Mouse (Mus musculus) layer of hippocampus, postnatal 10 days (tissue): ENCODE measurements around the gene Gpr84. TPM values are rescaled to one million over a fixed set of nuclear protein-coding genes. Genes with fewer than 3 reads are reported as not detected.
A peak's percentile ranks its signal among the peaks of the same experiment; 100 is the strongest.

Experiments
- DNase-seq, 2 experiments: peaks; one replicate each; pipeline ENCODE4 v3.0.0; 2021; ENCODE audit warnings: low spot score in 2 of 2
- long read RNA-seq: library from polyadenylated mRNA; stranded (forward); transcript quantifications from one replicate; pipeline ENCODE4 v2.0.0, GENCODE M21; 2023
- total RNA-seq, 2 experiments: library from RNA; stranded (reverse); gene quantifications; 2 replicates each; pipeline ENCODE4 v1.2.3; 2021

Gpr84 gene
- total RNA-seq, result 1 to 10 TPM in 1 of 2 experiments, under 1 TPM in 1; 0.89 to 1.0 TPM
- long read RNA-seq, partial matches to known transcripts, result 0 of 1 reads
- long read RNA-seq, other reads (novel, unspliced or antisense), result 1 of 1 reads

DNA sequence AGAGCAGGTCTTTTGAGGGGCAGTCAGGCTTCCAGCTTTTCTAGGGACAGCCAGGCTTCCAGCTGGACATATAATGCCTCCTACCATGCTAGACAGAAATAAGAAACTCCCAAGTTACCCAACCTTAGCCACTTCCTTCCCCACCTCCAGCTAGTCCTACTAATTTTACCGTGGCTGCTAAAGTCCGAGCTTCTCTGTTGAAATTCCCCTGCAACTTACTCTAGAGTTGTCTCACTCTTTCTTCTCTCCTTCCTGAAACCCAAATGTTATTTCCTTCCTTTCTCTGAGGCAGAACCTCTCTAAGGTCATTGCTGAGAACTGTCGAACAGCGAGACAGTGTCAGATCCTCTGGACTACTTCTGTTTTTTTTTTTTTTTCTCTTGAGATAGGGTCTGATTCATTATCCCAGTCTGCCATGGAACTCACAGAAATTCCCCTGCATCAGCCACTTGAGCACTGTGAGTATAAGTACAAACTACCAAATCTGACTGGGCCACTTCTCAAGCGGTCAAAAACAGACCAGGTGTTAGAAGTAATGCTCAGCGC, at the start of gene Gpr84:
TSS of gene Gpr84 (minus strand) at position 248 of the 546 bp plus-strand sequence.
- no peak for DNase-seq

DNA sequence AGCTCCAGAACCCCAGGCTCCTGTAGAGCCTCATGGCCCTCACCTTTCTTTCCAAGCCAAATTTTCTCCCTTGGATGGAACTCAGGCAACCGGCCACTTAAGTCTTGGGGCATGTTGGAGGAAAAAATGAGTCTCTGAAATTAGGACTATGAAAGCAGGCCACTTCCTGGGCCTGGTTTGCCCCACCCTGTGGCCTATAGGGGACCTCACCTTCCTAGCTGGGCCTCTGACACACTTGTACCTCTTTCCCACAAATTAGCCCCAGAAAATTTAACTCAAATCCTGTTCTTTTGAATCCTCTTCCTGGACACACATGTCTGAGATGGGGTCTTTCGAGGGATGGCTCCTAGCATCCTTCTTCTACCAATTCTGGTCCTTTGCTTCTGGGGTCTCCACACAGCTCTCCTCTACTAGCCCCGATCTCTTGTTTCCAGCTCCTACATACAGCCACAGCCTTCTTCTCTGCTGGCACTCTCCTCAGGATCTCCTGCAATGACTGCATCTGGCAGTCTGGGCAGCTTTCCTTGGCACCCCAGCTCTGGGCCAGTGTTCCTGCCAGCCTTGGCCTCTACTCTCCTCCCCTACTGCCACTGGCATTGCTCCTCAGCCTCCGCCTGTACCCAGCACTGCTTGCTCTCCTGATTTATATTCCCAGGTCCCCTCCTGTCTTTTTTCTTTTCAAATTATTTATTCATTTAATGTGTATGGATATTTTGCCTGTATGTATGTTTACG, 49.6 kb upstream of the Gpr84 start:
- peak; percentile 66 to 72 for DNase-seq

DNA sequence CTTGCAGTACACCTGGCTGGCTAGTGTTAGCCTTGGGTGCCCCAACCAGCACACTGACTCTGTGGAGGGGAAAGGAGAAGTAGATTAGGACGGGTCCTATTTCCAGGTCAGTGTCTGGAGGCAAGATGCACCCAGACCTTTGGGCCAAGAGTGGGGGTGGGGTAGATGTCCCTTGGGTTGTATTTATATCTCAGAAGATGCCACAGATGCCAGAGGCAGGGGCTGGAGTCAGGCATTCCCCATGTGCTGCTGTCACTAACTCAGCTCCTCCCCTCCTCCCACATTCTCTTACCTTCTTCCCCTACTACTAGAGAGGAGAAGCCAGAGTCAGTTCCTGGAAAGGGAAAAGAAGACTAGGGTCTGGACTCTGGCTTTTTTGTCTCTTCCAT, 48.7 kb upstream of the Gpr84 start:
- no peak for DNase-seq

DNA sequence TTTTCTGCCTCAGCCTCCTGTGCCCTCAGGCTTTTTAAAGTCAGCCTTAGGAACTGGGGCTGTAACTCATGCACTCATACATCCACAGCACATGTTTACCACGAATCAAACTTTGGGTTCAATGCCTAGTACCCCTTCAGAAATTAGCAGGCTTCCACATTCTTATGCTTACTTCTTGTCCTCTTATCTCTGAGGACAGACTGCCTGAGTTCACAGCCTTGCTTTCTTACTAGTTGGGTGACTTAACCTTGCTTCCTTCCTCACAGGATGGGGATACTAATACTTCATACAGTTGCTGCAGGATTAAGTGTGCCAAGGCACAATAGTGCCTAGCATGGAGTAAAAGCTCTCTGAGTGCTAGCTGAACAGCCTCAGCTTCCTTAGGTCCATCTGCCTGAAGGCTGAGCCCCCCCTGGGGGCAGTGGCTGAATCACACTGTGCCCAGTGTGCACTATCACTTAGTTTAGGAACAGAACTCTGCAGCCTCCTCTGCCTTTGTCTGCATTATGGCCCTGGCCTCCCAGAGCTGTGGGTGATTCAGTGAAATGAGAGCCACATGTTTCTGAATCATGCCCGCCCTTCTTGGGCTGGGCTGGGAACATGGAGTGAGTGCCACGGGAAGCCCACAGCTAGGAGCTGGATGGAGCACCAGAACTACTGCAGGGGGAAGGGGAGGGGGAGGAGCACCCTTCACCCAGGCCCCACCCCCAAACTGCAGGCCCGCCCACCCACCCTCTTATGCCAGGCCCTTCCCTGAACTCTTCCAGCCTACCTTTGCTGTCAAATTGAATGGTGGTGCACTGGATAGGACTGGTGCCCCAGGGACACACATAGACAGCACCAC, 48.1 kb upstream of the Gpr84 start:
- no peak for DNase-seq

DNA sequence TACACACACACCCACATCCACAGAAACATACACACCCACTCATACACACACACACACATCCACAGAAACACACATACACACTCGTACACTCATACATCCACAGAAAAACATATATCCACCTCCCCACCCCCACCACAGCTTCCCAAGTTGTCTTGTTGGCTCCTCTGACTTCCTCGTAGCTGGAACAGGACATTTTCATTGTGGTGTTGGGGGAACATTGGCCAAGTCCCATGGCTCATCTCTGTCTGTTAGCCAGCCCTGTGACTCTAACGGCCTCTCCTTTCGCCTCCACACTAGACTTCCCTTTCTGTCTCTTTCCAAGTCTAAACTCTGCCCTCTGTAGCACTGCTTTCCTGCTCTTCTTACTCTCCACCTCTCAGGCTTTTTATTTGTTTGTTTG, 47.4 kb upstream of the Gpr84 start:
- no peak for DNase-seq

DNA sequence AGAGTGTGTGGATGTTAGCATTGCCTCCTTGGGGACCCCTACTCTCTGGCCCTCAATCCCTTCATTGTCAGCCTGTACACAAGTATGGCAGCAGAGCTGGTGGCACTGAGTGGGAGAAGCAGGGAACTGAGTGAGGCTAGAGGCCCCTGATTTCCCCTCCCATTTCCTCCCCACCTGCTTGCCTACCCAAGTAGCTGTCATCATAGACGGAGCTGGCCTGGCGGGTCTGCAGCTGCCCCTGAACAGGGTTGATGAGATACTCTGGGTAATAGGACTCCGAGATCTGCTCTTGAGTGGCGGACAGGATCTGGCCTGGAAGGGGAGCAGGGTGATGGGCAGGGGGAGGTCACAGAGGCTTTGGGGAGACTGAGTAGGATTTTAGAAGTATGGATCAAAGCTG, 45.7 kb upstream of the Gpr84 start:
- no peak for DNase-seq

DNA sequence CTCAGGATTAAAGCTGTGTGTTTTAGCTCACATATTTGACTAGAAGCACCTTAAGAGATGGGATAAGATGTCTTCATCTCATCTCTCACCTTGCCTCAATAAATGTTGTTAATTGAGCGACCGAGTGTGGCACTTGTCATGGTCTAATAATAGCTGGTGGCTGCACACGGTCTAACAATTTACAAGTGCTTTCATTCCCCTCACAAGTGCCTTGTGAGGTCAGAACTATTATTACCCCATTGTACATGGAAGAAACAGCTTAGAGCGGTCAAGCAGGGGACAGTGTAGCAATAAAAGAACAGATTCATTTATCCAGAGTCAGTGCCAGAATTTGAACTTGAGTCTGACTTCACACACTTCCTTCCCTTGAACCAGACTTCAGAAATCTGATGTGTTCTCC, 45.0 kb upstream of the Gpr84 start:
- DNase-seq, result no peak

DNA sequence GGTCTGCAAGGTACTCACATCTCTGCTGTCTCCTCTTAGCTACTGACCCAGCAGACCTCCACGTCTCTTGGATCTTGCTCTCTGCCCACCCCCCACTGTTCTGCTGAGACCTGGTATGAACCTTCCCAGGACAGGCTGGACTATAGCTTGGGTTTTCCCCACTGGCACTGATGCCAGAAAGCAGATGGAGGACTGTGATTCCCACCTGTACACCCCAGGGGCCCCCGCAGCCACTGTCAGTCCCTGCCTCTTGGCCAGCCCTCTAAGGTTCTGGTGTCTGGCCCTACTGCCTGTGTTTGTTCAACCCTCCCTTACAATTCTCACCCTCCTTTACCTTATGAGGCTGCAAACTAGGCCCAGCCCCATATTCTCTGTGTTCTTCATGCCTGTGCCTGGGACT, 44.3 kb upstream of the Gpr84 start:
- DNase-seq, result no peak

DNA sequence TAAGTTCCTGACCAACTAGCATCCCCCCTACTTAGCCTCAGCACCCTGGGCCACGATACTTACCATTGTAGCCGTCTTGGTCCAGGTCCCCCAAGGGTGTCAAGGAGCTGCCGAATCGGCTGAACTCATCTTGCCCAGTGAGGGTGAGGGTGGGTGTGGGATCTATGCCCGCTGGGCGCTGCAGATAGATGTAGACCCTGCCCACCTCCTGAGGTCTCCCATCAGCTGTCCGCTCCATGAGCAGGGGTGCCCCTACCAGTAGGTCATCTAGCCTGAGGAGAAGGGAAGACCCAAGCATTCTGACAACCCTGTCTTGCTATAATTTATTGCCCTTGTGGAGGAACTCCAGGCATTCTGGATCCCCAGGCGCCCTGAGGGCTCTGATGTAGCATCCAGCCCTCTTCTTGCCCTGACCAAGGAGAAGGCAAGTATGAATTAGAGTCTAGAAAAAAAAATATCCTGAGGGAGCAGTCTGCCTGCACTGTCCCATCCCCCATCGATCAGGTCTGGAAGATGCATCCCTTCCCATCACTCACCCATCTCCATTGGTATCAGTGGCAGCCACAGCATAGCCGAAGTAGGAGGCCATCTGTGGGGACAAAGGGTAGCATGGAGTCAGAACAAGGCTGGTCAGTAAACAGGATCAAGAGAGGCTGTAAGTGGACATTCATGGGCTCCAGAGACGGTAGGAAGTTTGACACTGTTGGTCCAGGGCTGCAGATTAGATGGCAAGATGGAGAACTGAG, 43.3 kb upstream of the Gpr84 start:
- no peak for DNase-seq

DNA sequence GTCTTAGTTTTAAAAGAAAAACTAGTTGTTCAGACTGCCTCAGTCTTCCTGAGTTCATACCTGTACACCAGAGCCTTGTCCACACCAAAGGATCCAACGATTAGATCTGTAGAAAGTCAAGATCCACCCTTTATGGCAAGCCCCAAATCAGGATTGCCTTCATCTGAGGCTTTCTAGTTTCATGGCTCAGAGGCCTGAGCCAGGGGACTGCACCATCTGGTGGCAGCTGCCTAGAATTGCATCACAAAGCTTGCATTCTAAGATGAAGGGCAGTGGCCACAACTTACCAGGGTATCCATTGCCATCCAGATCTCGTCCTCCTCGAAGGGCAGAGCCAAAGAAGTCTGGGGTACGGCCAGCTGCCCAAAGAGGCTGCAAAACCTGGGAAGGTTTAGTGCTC, 42.4 kb upstream of the Gpr84 start:
- peak; percentile 61 to 72 for DNase-seq

DNA sequence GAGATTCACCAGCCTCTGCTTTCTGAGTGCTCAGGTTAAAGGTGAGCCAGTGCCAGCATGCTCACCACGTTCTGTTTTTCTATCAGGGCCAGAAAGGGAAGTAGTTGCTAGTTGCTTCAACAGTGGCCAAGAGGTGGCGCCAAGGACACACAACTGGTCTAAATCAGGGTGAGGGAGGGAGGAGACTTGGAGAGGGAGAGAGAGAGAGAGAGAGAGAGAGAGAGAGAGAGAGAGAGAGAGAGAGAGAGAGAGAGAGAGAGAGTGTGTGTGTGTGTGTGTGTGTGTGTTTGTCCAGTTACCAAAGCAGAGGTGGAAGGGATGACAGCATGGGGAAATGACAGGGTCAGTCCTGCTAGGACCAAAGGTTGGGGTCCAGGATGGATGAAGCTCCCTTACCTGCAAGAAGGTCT, 36.9 kb upstream of the Gpr84 start:
- DNase-seq, result peak; percentile 67 to 71

DNA sequence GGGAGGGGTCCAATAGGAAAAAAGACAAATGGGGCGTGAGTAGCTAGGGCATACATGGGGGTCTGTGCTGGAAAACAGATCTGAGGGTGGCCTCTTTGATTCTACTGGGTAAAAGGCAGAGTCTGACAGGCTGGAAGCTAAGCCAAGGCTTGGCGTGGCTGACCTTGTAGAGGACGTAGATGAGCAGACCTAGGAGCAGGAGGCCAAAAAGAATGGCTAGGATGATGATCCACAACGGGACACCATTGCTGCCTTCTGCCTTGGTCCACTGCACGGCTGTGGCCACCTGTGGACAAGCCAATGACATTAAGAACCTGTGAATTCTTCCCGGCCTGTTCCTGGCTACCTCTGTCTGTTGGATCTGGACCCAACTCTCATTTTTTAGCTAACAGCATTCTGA, 35.4 kb upstream of the Gpr84 start:
- no peak for DNase-seq

DNA sequence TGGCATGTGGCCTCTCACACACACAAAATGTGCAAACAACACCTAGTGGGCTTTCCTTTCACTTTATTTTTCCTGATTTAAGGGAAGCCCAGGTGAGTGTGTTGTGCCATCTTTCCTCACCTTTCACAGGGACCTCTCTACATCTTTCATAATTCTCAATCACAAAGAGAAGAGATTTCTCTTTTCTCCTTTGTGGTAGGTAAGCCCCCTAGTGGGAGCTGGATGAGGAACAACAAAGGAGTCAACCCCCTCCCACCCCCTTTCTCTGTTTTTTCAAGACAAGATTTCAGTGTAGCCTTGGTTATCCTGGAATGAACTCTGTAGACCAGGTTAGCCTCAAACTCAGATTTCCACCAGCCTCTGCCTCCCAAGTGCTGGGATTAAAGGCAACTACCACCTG, 33.1 kb upstream of the Gpr84 start:
- DNase-seq, result no peak

DNA sequence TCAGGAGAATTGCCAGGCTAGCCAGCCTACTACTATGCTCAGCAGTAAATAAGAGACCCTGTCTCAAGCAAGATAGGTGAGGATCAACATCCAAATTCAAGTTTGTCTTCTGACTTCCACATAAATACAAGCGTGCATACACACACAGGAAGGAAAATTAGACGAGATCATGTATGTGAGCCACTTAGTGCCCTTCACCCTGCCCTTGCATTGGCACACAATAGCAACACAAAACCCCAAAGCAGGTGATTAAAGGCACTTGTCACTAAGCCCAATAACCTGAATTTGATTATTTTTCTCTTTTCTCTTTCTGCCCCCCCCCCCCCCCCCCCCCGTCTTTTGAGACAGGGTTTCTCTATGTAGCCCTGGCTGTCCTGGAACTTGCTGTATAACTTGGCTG, 32.6 kb upstream of the Gpr84 start:
- no peak for DNase-seq

DNA sequence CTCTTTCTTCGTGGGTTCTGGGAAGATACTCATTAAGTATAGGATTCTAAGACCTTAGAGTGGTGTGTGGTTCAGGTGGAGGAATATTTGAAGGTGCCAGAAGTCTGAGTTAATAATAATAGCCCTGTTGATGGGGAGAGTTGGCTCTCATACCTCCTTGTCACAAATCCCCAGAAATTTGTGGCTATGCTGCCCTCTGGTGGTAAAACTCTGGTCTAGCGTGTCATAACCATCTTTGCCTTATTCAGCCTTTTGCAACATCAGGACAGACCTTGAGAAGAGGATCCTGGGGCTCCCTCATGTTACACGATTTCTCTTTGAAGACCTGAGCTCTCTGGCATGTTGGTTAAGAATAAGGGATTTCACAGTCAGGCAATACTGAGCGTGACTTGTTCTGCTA, 32.0 kb upstream of the Gpr84 start:
- peak; percentile 80 to 82 for DNase-seq

DNA sequence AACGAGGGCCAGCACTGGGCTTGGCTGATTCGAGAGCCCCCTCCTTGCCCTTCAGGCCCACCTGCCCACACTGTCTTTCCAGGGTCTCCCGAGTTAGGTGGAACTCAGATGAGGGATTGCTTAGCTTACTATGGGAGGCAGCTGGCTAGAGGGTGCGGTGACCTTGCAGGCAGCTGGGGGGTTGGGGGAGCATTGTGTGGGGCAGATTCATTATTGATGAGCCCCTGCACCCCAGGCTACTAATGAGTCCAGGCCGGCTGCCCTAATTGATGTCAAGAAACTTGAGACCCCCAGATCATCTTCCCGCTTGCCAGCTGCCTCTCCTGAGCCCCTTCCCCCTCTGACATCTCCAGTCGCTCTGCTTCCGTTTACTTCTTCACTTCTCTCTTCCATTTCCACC, 31.1 kb upstream of the Gpr84 start:
- DNase-seq, result no peak

DNA sequence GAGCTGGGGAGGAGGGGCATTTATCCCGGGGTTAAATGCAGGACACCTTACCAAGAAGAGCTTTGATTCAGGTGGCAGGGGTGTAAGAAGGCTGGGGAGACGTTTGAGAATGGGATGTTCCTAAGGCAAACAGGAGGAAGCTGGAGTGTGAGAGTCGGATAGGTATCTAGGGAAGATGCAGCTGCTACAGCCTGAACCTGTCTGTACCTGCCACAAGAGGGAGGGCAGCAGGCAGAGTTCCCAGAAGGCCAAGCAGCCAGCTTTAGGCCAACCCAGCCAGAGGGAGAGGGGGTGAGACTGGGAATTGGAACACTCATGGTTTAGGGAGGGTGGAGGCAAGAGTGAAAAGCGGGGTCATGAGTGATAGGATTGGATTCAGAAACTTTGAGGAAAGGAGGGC, 30.4 kb upstream of the Gpr84 start:
- no peak for DNase-seq

DNA sequence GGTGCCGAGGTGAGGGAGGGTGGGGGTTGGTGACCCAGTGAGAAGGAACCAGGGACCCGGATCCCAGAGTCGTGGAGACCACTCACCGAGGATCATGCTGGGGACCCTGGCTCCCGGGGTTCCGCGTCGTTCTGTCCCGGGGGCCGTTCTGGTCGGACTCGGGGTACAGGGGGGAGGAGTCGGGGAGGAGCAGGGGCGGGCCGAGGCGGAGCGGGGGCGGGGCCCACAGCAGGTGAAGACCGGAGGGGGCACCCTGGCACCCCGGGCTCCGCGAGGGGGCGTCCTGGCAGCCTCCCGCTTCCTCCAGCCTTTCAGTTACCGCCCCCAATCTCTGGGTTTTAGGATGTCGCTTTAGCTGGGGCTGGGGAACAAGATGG, 29.5 kb upstream of the Gpr84 start, which contains the start of gene Zfp385a:
TSS of gene Zfp385a (minus strand) at position 133 of the 377 bp plus-strand sequence.
- DNase-seq, result peak; percentile 59 to 76

DNA sequence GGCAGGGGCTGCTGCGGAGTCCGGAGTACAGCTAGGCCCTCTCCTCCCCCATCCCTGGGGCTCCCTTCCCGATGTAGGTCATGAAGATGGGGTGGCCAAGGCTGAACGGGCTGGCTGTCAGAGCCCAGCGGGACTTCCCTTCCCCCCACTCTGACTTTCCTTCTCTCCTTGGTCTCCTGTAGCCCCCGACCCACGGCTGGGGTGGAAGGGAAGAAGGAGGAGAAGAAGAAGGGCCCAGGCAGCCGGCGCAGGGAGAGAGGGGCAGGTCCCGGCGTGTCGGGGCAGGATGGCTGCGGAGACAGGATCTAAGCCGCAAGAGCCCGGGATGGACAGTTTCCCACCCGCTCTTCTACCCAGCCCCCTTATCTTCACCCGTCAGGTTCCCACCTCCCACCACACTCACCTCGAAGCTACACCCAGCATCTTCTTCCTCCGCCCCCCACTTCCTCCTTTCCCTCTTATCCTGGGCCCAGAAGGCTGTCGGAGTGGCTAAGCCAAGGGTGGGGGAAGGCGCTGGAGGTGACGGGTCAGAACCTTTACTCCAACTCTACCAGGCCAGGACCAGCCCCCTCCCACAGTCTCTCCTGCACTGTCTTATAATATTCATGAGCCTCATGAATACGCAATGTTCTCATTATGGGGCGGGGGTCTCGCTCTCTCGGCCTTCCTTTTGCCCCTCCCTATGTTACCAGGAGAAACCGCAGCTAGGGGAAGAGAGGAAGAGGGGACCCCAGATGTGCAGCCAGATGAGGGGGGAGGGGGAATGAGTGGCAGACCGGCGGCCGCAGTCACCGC, 29.0 kb upstream of the Gpr84 start:
- DNase-seq, result no peak

DNA sequence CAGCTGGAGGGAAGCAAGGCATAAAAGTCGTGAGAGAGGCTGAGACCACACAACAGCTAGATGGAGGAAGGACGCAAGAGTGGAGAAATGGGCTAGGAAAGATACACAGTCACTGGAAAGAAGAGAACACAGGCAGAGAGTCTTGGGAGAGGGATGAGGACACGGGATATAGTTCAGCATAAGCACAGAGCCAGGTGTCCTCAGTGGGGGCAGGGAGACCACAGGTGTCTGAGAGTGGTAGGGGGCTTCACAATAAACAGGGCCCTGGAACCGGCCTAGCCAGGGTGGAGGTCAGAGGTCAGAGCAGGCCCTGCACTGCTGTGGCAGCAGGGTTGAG, 28.4 kb upstream of the Gpr84 start:
- DNase-seq, result no peak
